Mouse (Mus musculus): Measurements from ENCODE around the gene Armc3. TPM values are rescaled to one million over a fixed set of nuclear protein-coding genes. Genes with fewer than 3 reads are reported as not detected.

The Armc3 gene
- total RNA-seq, 2 experiments from 2014 or later: 0.48 to 0.56 TPM

GRCm38 (mm10) chr2:19235614-19236013 is 36.5 kb downstream of the Armc3 start:
- H3K27ac ChIP-seq: no peak overlapping the region
- no peak for TF ChIP-seq CTCF (IDR thresholded peaks at IDR 0.05)
- H3K4me3 ChIP-seq: no peak overlapping the region
- DNase-seq (ENCODE audit: extremely low spot score in 1 of 2, low spot score in 2 of 2): no peak
- intact Hi-C loops (cut with DNase I): no loop called here

- peak; percentile 24 for TF ChIP-seq CTCF (IDR thresholded peaks at IDR 0.05)
- no peak overlapping the region for H3K4me3 ChIP-seq
- DNase-seq (ENCODE audit: extremely low spot score in 1 of 2, low spot score in 2 of 2): no peak
- intact Hi-C loops (cut with DNase I): no loop called here
- no peak overlapping the region for H3K27ac ChIP-seq
These were observed 39.7 kb downstream of the Armc3 start for GRCm38 (mm10) chr2:19238771-19239170.

DNA sequence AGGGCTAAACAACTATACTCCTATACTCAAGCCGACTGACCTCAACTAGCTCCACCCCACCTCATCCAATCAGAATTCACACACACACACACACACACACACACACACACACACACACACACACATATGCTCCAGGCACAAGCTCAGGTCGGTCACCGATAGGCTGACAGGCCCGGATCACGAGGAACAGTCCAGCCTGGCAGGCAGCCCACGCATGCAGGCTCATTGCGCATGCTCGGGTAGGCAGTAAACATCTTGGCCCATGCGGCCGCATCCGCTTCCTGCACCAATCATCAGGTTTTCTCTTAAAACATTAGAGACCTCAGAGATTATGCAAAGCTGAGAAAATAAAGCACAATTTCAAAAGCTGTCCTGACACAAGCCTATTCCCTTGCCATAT is 50.5 kb downstream of the Armc3 start:
- no peak overlapping the region for H3K27ac ChIP-seq
- no peak overlapping the region for H3K4me3 ChIP-seq
- TF ChIP-seq CTCF (IDR thresholded peaks at IDR 0.05): no peak
- intact Hi-C loops (cut with DNase I): no loop called here
- no peak for DNase-seq (ENCODE audit: extremely low spot score in 1 of 2, low spot score in 2 of 2)

DNA sequence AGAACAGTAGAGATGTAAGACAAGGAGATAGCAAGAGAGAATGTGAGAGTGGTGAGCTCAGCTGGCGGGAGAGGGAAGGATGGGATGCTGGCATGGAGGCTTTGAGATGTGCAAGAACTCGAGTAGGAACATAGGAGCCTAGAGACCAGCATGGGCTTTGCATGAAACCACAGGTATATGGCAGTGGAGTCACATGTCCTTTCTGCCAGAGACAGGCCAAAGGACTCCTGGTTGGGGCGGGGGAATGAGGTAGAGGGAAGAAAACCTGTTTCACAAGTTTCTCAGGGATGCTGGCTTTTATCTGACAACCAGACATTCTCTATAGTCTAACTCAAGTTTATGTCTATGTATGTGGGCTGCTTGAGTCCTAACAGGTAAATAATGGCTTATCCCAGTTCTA is 55.9 kb downstream of the Armc3 start:
- no peak for TF ChIP-seq CTCF (IDR thresholded peaks at IDR 0.05)
- no peak for DNase-seq (ENCODE audit: extremely low spot score in 1 of 2, low spot score in 2 of 2)
- Histone ChIP-seq H3K4me3 (no peak overlapping the region), H3K27ac (no peak overlapping the region)
- intact Hi-C loops (cut with DNase I): no loop called here

- no peak for TF ChIP-seq CTCF (IDR thresholded peaks at IDR 0.05)
- intact Hi-C loops (cut with DNase I): no loop called here
- DNase-seq (ENCODE audit: extremely low spot score in 1 of 2, low spot score in 2 of 2): no peak
- Histone ChIP-seq H3K4me3 (no peak overlapping the region), H3K27ac (no peak overlapping the region)
These were observed 58.2 kb downstream of the Armc3 start for GRCm38 (mm10) chr2:19257255-19257654.

- no peak for DNase-seq (ENCODE audit: extremely low spot score in 1 of 2, low spot score in 2 of 2)
- no peak overlapping the region for H3K27ac ChIP-seq
- intact Hi-C loops (cut with DNase I): no loop called here
These were observed 61.3 kb downstream of the Armc3 start for GRCm38 (mm10) chr2:19260399-19260798.

DNA sequence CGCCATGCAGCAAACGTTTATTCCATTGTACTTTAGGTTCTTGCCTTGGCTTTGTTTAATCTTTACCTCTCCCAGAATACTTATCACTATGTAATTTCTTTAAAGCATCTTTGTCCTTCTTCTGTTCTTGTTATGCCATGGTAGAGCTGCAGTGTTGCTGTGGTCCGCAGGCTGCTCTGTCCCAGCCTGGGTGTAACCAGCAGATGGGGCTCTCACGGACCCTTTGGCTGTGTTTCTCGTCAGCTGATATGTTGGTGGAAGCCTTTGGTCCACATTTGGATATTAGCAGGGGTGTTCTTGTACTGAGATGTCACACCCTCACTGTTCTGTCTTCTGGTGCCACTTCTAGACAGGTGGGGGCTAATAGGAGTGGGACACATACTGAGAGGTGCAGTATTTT is 64.3 kb downstream of the Armc3 start:
- peak; percentile 22 for TF ChIP-seq CTCF (IDR thresholded peaks at IDR 0.05)
- H3K4me3 ChIP-seq: no peak overlapping the region
- H3K27ac ChIP-seq: no peak overlapping the region
- intact Hi-C loops (cut with DNase I): no loop called here
- DNase-seq (ENCODE audit: extremely low spot score in 1 of 2, low spot score in 2 of 2): no peak

More at GRCm38 (mm10) chr2:19260399-19260798, 61.3 kb downstream of the Armc3 start:
- no peak overlapping the region for H3K4me3 ChIP-seq
- no peak for TF ChIP-seq CTCF (IDR thresholded peaks at IDR 0.05)

DNA sequence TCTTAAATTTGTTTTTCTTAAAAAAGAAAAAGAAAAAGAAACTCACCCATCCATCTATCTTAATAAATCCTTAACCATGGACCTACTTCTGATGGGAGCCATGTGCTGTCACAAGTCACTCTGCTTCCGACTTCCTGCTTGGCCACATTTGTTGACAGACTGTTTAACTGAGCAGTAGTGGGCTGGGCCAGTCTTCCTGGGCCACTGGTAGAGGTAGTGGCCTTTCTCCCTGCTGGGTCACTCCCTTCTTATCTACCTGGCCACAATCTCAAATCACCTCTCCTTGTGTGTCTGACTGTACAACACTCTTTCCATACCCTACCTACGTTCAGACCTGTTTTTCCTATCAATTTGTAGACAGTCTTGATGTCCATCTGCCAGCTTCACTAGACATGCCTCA is 66.7 kb downstream of the Armc3 start:
- intact Hi-C loops (cut with DNase I): no loop called here
- no peak overlapping the region for H3K27ac ChIP-seq
- H3K4me3 ChIP-seq: no peak overlapping the region
- no peak for DNase-seq (ENCODE audit: extremely low spot score in 1 of 2, low spot score in 2 of 2)
- no peak for TF ChIP-seq CTCF (IDR thresholded peaks at IDR 0.05)

DNA sequence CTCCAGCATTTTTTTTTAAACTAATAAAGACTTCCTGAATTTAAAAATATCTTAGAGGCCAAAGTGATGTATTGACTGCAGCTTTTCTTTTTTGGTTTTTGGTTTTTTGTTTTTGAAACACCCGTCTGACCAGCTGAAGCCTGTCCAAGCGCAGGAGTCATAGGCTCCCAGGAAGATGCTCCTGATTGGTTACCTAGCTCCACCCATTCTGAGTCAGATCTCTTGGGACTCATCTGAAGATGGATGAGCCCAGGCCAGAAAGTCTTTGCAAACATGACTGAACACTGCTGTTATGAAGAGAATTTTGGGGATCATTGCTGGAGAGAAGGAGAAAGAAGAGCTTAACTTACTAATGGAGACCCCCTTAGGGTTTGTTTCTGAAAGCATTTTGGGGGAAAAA is 68.3 kb downstream of the Armc3 start:
- no peak overlapping the region for H3K4me3 ChIP-seq
- no peak for DNase-seq (ENCODE audit: extremely low spot score in 1 of 2, low spot score in 2 of 2)
- TF ChIP-seq CTCF (IDR thresholded peaks at IDR 0.05): no peak
- H3K27ac ChIP-seq: no peak overlapping the region
- intact Hi-C loops (cut with DNase I): no loop called here

DNA sequence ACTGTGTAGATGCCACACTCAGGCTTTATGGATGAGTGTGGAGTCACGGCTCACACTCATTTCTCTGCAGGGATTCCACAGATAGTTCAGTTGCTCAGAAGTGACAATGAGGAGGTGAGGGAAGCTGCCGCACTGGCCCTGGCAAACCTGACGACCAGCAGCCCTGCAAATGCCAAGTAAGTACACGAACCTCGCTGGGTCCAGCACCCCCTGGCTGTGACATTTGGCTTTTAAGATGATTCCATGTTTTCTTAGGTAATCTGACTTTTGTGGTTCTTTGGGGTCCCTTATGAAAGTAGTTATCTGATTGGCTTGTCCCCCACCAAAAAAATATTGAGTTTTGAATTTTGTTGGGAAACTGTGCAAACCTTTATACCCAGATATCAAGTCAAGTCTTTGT is 70.9 kb downstream of the Armc3 start:
- no peak for DNase-seq (ENCODE audit: extremely low spot score in 1 of 2, low spot score in 2 of 2)
- intact Hi-C loops (cut with DNase I): loop anchor here (10.0 kb wide), 1 partner anchor 915 kb away; no protein-coding TSS in a partner anchor
- TF ChIP-seq CTCF (IDR thresholded peaks at IDR 0.05): peak; percentile 31

DNA sequence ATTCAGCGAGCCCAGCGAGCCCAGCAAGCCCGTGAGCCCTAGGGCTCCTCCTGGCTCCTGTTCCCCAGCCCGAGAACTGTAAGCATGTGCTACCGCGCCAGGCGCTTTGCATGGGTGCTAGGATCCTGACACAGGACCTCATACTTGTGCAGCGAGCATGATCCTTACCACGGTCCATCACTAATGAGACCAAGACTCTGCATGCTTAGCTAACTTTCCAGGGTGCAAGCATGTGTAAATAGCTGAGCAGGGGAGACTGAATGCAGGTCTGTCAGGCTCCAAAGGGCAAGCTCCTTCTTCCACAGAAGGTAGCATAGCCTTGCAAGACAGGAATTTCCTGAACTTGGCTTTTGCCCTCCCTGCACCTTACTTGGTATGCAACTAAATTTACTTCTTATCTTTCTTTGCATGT is 71.6 kb downstream of the Armc3 start:
- TF ChIP-seq CTCF (IDR thresholded peaks at IDR 0.05): no peak
- no peak overlapping the region for H3K4me3 ChIP-seq
- no peak for DNase-seq (ENCODE audit: extremely low spot score in 1 of 2, low spot score in 2 of 2)
- H3K27ac ChIP-seq: no peak overlapping the region
- intact Hi-C loops (cut with DNase I): loop anchor here (10.0 kb wide), 1 partner anchor 916 kb away; no protein-coding TSS in a partner anchor

More for the DNA sequence above, 70.9 kb downstream of the Armc3 start:
- H3K4me3 ChIP-seq: no peak overlapping the region
- no peak overlapping the region for H3K27ac ChIP-seq

DNA sequence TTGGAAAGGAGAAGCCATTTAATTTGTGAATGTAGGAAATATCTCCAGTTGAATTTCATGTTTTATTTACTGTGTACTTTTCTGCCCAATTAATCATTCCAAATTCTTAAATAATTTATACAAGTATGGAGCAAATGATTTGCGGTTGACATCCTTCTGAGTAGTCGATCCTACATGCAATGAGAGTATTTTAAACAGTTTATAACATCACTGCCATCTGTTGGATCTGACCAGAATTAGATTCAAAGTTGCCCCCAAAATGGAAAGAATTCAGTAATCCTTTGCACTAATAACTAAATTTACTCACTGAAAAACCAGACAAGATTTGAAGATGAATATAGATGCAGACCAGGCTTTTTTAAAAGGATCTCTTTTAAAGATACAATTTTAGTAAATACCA is 75.5 kb downstream of the Armc3 start:
- Histone ChIP-seq H3K4me3 (no peak overlapping the region), H3K27ac (no peak overlapping the region)
- no peak for DNase-seq (ENCODE audit: extremely low spot score in 1 of 2, low spot score in 2 of 2)
- TF ChIP-seq CTCF (IDR thresholded peaks at IDR 0.05): peak; percentile 30
- intact Hi-C loops (cut with DNase I): loop anchor here (10.0 kb wide), 1 partner anchor 920 kb away; no protein-coding TSS in a partner anchor

Measured in left cerebral cortex, adult 2 months (tissue).